Mouse (Mus musculus) embryonic facial prominence, embryonic 15.5 days (tissue): ENCODE measurements around the gene Golga5. TPM values are rescaled to one million over a fixed set of nuclear protein-coding genes. Genes with fewer than 3 reads are reported as not detected.

Source experiments
- ATAC-seq: fragments of 200-750 bp; cut with Nextera tagmentation; 2 replicates; pipeline ENCODE4 v1.8.0; 2017; ENCODE audit warnings: low read depth, moderate TSS enrichment; ENCODE audit not compliant: insufficient number of reproducible peaks, low FRiP score, low TSS enrichment
- H3K27ac ChIP-seq: fragments of 300-500 bp; sonication (generic); replicated peaks from 2 replicates; pipeline ENCODE4 v1.5.1; 2015; ENCODE audit warnings: mild to moderate bottlenecking, inconsistent platforms
- H3K27me3 ChIP-seq: fragments of 300-500 bp; sonication (generic); 2 replicates; pipeline ENCODE4 v1.6.1; 2015; ENCODE audit warnings: inconsistent platforms
- H3K36me3 ChIP-seq: fragments of 300-500 bp; sonication (generic); 2 replicates; pipeline ENCODE4 v1.6.1; 2015; ENCODE audit warnings: mild to moderate bottlenecking, inconsistent platforms
- H3K4me1 ChIP-seq: fragments of 300-500 bp; sonication (generic); 2 replicates; pipeline ENCODE4 v1.6.1; 2015; ENCODE audit warnings: inconsistent platforms
- H3K4me2 ChIP-seq: fragments of 300-500 bp; sonication (generic); replicated peaks from 2 replicates; pipeline ENCODE4 v1.6.1; 2015; ENCODE audit warnings: mild to moderate bottlenecking, inconsistent platforms
- H3K4me3 ChIP-seq: fragments of 300-500 bp; sonication (generic); replicated peaks from 2 replicates; pipeline ENCODE4 v1.5.1; 2015; ENCODE audit warnings: mild to moderate bottlenecking, inconsistent platforms
- H3K9ac ChIP-seq: fragments of 300-500 bp; sonication (generic); 2 replicates; pipeline ENCODE4 v1.6.1; 2015; ENCODE audit warnings: inconsistent platforms
- H3K9me3 ChIP-seq: fragments of 300-500 bp; sonication (generic); replicated peaks from 2 replicates; pipeline ENCODE4 v1.6.1; 2016; ENCODE audit warnings: inconsistent platforms
- WGBS: fragments of 180-500 bp; shearing (Covaris S2); methylation state at CpG from one replicate; pipeline ENCODE4 v1.1.7; 2015; 5-methylcytosine and 5-hydroxymethylcytosine counted together
- polyA plus RNA-seq: library from polyadenylated mRNA; unstranded; fragments of >200 nt; fragmentation: Nextera tagmentation; extraction: Ambion mirVana; gene quantifications from 2 replicates; pipeline ENCODE4 v1.2.1, GENCODE M21; 2015

Gene Golga5
- 38.7 and 40.9 TPM in 2 replicates for polyA plus RNA-seq

DNA sequence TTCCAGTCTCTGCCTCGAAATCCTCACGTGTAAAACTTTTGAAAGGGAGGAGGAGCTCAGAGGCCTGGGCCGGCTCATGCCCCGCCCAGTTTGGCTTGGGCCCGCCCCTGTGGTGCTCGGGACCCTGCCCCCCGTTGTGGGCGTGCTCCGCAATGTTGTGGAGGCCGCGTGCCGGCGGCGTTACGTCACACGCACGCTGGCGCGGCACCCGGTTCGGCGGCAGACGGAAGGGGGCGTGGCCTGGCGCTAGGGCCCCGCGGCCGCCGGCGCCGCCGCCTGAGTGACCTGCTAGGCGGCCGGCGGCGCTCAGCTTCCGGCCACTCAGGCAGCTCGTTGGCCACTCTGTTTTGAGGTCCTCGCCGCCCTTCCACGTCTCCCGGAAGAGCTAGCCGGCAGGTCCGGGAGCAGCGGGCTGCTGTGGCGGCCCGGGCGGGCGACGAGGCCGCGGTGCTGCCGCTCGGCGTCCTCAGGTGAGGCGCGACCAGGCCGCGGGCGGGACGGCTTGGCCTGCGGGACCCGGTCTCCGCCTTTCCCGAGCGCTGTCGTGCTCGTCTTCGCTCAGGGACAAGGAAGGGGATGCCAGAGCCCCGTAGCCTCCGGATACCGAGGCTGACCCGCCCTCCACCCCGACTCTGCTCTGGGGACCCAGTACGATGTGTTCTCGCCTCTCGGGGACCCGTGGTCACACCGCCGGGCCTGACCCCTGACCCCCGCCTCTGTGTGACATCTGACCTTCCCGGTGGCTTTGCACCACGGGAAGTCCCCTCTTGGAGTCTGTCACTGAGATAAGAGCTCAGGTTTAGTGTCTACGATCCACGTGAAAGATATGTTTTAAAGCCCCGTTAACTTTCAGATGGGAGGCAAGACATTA, at the start of gene Golga5:
Gene Golga5 (plus strand): TSS at position 242 of the 871 bp plus-strand sequence.
- H3K9ac ChIP-seq: peak within 1 kb of the TSS; percentile 88
- peak within 1 kb of the TSS; percentile 80 for H3K27ac ChIP-seq
- under 1% methylated on average over 86 of the region's 86 CpGs for WGBS
- H3K4me2 ChIP-seq: peak within 1 kb of the TSS; percentile 77
- ATAC-seq: peak; percentile 99
- no peaks in the 10 kb centered on the region for H3K9me3 ChIP-seq
- no peaks in the 10 kb centered on the region for H3K27me3 ChIP-seq
- H3K36me3 ChIP-seq: peaks cover 18% of the 10 kb centered on the region; the same call in 1 of the 2 replicates
- peak within 1 kb of the TSS; percentile 85 for H3K4me3 ChIP-seq
- peaks cover 7% of the 10 kb centered on the region for H3K4me1 ChIP-seq

DNA sequence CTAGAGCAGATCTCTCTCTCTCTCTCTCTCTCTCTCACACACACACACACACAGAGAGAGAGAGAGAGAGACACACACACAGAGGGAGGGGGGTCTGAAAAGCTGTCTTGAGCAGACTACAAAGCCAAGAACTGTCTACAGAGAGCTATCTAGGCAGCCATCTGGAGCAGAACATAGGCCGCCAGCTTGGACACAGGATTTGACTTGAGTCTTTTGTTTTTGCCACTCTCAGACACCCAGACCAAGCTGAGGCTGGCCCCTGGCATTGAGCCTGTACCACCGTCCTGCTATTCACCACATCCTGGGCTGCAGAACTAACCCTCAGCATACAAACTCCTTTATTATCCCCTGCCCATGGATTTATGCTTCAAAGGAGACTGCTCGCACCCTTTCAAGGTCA, 49.4 kb upstream of the Golga5 start:
- no peak for ATAC-seq
- H3K27ac ChIP-seq: no peak overlapping the region
- no peaks in the 10 kb centered on the region for H3K27me3 ChIP-seq
- no peaks in the 10 kb centered on the region for H3K9me3 ChIP-seq
- no peak overlapping the region for H3K9ac ChIP-seq
- no peak overlapping the region for H3K4me2 ChIP-seq
- H3K4me1 ChIP-seq: 0 out of 2 replicates have a peak, but pooled peaks cover 5% of the 10 kb centered on the region
- 70% methylated on average over 3 of the region's 3 CpGs for WGBS
- peaks cover 6% of the 10 kb centered on the region; the same call in 1 of the 2 replicates for H3K36me3 ChIP-seq
- no peak overlapping the region for H3K4me3 ChIP-seq

DNA sequence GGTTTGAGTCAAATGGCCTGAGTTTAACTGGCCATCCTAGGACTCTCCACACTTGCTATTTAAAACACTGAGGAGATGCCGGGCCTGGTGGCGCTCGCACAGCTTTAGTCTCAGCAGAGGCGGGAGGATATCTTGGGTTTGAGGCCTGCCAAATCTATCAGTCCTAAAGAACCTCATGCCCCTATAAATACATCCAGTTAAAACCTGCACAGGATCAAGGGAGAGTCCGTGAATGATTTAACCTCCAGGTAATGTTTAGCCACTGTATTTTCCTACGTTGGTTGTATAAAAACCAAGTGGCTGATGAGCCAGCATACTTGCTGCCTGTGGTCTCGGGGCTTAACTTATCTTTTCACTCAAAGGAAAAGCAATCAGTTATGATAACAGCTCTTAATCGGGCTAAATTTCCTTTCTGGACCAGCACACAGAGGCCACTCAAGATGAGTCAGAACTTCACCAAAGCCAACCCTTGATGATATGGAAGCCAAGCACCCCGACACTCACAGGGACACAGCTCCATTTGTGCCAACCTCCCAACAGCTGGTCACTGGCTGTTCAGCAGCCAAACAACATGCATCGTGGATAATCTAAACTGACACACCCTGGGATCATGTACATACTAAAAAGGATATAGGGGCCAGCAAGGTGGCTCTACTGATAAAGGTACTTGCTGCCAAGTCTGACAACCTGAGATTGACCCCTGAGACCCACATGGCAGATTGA, 48.6 kb upstream of the Golga5 start:
- no peak for ATAC-seq
- Histone ChIP-seq H3K27ac (no peak overlapping the region), H3K4me3 (no peak overlapping the region), H3K27me3 (no peaks in the 10 kb centered on the region), H3K4me1 (0 out of 2 replicates have a peak, but pooled peaks cover 5% of the 10 kb centered on the region), H3K9ac (no peak overlapping the region), H3K4me2 (no peak overlapping the region), H3K9me3 (no peaks in the 10 kb centered on the region), H3K36me3 (peaks cover 6% of the 10 kb centered on the region; the same call in 1 of the 2 replicates)
- WGBS: 88% methylated on average over 10 of the region's 10 CpGs

DNA sequence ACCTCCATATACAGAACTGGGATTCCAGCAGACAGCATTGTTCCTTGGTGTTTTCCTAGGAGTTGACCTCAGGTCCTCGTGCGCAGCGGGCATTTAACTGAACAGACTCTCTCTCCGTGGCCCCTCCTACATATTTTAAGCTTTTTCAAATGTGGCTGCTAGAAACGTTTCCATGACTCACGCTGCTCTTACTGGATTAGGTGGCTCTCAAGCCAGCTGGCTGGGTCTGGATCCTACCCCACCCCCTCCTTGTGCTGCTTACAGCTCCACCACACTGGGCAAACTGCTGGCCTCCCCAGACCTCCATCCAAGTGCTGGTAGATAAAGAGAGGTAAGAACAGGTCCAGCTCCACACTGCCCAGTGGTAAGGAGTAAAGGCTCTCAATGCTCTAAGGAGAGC, 46.9 kb upstream of the Golga5 start:
- no peaks in the 10 kb centered on the region for H3K27me3 ChIP-seq
- no peak overlapping the region for H3K9ac ChIP-seq
- H3K9me3 ChIP-seq: no peaks in the 10 kb centered on the region
- H3K27ac ChIP-seq: no peak overlapping the region
- peaks cover 6% of the 10 kb centered on the region; the same call in 1 of the 2 replicates for H3K36me3 ChIP-seq
- 76% methylated on average over 6 of the region's 6 CpGs for WGBS
- H3K4me1 ChIP-seq: 0 out of 2 replicates have a peak, but pooled peaks cover 5% of the 10 kb centered on the region
- no peak overlapping the region for H3K4me2 ChIP-seq
- H3K4me3 ChIP-seq: no peak overlapping the region
- peak; percentile 34; the same call in 1 of the 2 replicates for ATAC-seq

DNA sequence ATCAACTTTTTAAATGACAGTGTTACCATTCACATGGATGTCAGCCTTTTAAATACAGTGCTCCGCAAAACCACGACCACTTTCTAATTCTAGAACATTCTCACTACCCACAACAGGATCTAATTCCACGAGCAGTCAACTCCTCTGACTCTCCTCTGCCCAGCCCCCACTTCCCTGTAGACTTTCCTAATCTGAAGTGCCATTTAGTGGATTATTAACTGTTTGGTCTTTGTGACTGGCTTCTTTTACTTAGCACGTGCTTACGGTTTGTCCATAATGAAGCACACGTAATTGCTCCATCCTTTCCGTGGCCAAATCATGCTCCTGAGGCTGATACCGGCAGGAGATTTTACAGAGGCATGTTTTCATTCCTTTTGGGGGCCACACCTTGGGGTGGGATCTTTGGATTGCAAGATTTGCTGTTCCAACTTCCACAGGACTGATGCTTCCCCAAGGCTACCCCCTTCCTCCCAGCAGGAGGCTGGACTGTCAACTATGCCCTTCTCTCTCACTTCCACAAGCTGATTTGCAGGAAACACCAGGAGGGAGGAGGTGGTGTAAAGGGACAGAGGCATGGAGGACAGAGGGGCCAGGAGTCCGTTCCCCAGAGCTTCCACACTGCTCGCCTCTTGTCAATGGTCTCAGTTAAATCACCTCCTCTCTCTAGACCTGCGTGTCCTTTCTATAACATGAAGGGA, 46.2 kb upstream of the Golga5 start:
- Histone ChIP-seq H3K9ac (no peak overlapping the region), H3K27ac (no peak overlapping the region), H3K4me2 (no peak overlapping the region), H3K36me3 (peaks cover 6% of the 10 kb centered on the region; the same call in 1 of the 2 replicates), H3K9me3 (no peaks in the 10 kb centered on the region), H3K27me3 (no peaks in the 10 kb centered on the region), H3K4me3 (no peak overlapping the region), H3K4me1 (0 out of 2 replicates have a peak, but pooled peaks cover 5% of the 10 kb centered on the region)
- 88% methylated on average over 11 of the region's 11 CpGs for WGBS
- ATAC-seq: no peak

DNA sequence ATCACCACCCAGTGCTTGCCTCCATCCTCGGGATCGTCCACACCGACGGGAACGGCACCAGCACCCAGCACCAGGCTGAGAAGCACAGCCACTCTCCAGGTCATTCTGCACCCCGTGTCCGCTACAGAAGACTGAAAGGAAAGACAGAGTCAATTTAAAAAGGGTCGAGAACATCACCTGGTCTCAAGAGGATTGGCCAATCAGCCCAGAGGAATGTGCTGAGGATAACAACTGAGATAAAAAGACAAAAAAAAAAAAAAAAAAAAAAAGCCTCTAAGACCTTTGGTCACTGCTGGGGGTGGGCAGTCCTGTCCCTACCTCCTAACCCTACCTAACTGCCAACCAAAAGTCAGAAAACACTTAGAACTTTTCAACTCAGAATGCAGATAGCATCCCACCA, 45.3 kb upstream of the Golga5 start:
- Histone ChIP-seq H3K27ac (no peak overlapping the region), H3K9ac (no peak overlapping the region), H3K4me2 (no peak overlapping the region), H3K4me3 (no peak overlapping the region), H3K4me1 (0 out of 2 replicates have a peak, but pooled peaks cover 5% of the 10 kb centered on the region), H3K27me3 (no peaks in the 10 kb centered on the region), H3K9me3 (no peaks in the 10 kb centered on the region), H3K36me3 (peaks cover 6% of the 10 kb centered on the region; the same call in 1 of the 2 replicates)
- WGBS: 91% methylated on average over 8 of the region's 8 CpGs
- ATAC-seq: no peak

DNA sequence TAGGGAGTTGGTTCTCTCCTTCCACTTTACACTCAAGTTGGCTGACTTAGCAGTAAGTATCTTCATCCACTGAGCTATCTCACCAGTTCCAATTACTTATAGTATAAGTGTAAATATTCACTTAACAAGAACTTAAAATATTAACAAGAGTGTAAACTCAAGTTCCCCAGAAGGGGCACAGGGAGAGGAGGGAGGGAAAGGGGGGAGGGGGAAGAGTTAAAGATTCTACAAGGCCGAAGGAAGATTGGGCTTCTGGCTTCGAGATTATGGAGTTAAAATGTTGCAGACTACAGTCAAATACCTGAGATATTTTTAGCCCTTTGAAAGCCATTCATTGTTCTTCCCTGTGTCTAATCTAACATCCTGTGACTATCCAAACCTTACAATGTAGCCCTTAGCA, 44.5 kb upstream of the Golga5 start:
- H3K36me3 ChIP-seq: peaks cover 6% of the 10 kb centered on the region; the same call in 1 of the 2 replicates
- H3K27me3 ChIP-seq: no peaks in the 10 kb centered on the region
- no peak for ATAC-seq
- no peaks in the 10 kb centered on the region for H3K9me3 ChIP-seq
- no peak overlapping the region for H3K9ac ChIP-seq
- H3K27ac ChIP-seq: no peak overlapping the region
- no peak overlapping the region for H3K4me2 ChIP-seq
- WGBS: 50% methylated on average over 2 of the region's 2 CpGs
- no peak overlapping the region for H3K4me3 ChIP-seq
- 0 out of 2 replicates have a peak, but pooled peaks cover 3% of the 10 kb centered on the region for H3K4me1 ChIP-seq

DNA sequence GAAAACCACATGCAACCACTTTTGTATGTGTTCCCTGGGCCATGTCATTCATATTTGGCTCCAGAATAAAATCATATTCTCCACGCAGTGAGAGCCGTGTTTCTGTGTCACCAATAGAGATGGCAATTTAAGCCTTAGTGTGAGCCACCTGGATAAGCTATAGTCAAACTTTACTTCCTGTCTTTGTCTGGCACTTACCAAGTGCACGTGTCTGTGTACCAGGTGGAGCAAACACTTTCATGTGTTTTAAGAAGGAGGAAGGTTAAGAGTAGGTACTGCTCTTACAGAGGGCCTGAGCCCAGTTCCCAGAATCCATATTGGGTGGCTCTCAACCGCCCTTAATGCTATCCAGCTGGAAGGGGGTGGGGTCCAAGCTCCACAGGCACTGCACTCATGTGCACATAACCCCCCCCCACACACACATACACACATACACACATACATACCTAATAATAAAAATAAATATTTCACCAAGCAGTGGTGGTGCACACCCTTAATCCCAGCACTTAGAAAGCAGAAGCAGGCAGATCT, 43.8 kb upstream of the Golga5 start:
- H3K27me3 ChIP-seq: no peaks in the 10 kb centered on the region
- peaks cover 6% of the 10 kb centered on the region; the same call in 1 of the 2 replicates for H3K36me3 ChIP-seq
- no peaks in the 10 kb centered on the region for H3K4me1 ChIP-seq
- no peak overlapping the region for H3K27ac ChIP-seq
- no peak overlapping the region for H3K9ac ChIP-seq
- no peaks in the 10 kb centered on the region for H3K9me3 ChIP-seq
- H3K4me3 ChIP-seq: no peak overlapping the region
- ATAC-seq: no peak; the same call in 1 of the 2 replicates
- H3K4me2 ChIP-seq: no peak overlapping the region
- 47% methylated on average over 4 of the region's 4 CpGs for WGBS

DNA sequence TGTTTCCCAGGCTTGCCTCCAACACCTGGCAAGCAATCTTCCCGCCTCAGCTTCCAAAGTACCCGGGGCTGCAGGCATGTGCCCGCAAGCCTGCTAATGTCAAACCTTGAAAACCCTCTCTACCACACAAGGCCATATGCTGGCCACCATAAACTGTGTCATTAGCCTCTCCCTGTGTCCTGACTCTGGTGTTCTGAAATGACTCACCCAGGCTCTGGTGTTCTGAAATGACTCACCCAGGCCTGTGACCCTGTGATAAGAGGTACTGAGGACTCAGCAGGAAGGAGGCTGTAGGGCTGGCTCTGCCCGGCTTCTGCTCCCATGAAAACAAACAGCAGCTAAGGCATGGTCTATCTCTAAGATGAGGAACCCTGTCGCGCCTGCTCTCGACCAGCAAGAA, 42.6 kb upstream of the Golga5 start:
- no peak for ATAC-seq
- H3K4me3 ChIP-seq: no peak overlapping the region
- 91% methylated on average over 7 of the region's 7 CpGs for WGBS
- H3K9me3 ChIP-seq: no peaks in the 10 kb centered on the region
- H3K36me3 ChIP-seq: peaks cover 6% of the 10 kb centered on the region; the same call in 1 of the 2 replicates
- H3K27ac ChIP-seq: no peak overlapping the region
- no peaks in the 10 kb centered on the region for H3K4me1 ChIP-seq
- H3K4me2 ChIP-seq: no peak overlapping the region
- H3K27me3 ChIP-seq: no peaks in the 10 kb centered on the region
- H3K9ac ChIP-seq: no peak overlapping the region

DNA sequence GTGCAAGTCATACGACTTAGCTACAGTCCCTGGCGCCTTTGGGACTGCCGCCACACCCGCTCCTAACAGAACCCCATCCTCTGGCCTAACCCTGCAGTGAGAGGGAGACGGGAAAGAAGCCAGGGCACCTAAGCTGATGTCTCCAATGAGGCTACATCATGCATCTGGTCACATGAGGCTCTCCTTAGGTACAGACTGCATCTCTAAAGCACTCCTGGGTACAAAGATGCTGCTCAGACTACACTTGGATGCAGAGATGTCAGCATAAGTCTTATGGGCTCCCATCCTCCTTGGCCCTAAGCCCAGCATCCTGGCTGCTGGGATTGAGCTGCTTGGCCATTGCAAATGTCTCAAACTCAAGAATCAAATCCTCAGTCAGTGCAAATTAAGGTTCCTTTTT, 39.3 kb upstream of the Golga5 start:
- no peak overlapping the region for H3K4me3 ChIP-seq
- no peak overlapping the region for H3K27ac ChIP-seq
- H3K27me3 ChIP-seq: no peaks in the 10 kb centered on the region
- H3K9ac ChIP-seq: no peak overlapping the region
- no peaks in the 10 kb centered on the region for H3K9me3 ChIP-seq
- no peaks in the 10 kb centered on the region for H3K36me3 ChIP-seq
- peaks cover 6% of the 10 kb centered on the region; the same call in 1 of the 2 replicates for H3K4me1 ChIP-seq
- 95% methylated on average over 5 of the region's 5 CpGs for WGBS
- ATAC-seq: no peak
- H3K4me2 ChIP-seq: no peak overlapping the region
